Mouse (Mus musculus) effector memory CD4-positive, alpha-beta T cell, adult 5 months (primary cell): ENCODE data around the gene Vmn1r227. TPM values are rescaled to one million over a fixed set of nuclear protein-coding genes. Genes with fewer than 3 reads are reported as not detected.

Experiments
- polyA plus RNA-seq: library from polyadenylated mRNA; unstranded; fragments of 100-300 nt; shearing (Covaris generic); gene quantifications from one replicate; pipeline ENCODE4 v1.2.1, GENCODE M21; 2017

The Vmn1r227 gene
- polyA plus RNA-seq = not detected

GRCm38 (mm10) chr17:20729543-20729942 is at the start of gene Vmn1r227:
Gene Vmn1r227, plus strand, starts transcription at chr17:20729843.

GRCm38 (mm10) chr17:20682543-20682942 is 47.1 kb upstream of the Vmn1r227 start, which contains the start of gene Vmn1r226:
Gene Vmn1r226, plus strand, starts transcription at chr17:20682843.

GRCm38 (mm10) chr17:20786057-20786456 is 56.4 kb downstream of the Vmn1r227 start, which contains the start of gene Vmn1r228:
Gene Vmn1r228, minus strand, starts transcription at chr17:20786157.

Other genes with a start within 250 kb of the Vmn1r227 start
- gene Vmn2r108, start 248.5 kb upstream of the Vmn1r227 start, polyA plus RNA-seq = not detected
- gene Vmn1r225, start 231.7 kb upstream of the Vmn1r227 start, polyA plus RNA-seq = not detected
- gene Vmn2r109, start 165.1 kb upstream of the Vmn1r227 start, polyA plus RNA-seq = not detected
- gene Vmn2r110, start 133.4 kb upstream of the Vmn1r227 start, polyA plus RNA-seq = 0.05 TPM
- gene Fpr-rs3, start 105.0 kb upstream of the Vmn1r227 start, polyA plus RNA-seq = 0.36 TPM
- not detected for gene Vmn1r226, start 47.0 kb upstream of the Vmn1r227 start, polyA plus RNA-seq
- not detected for gene Vmn1r228, start 56.3 kb downstream of the Vmn1r227 start, polyA plus RNA-seq
- 0.04 TPM for gene Vmn1r229, start 81.7 kb downstream of the Vmn1r227 start, polyA plus RNA-seq
- not detected for gene Vmn1r230, start 110.6 kb downstream of the Vmn1r227 start, polyA plus RNA-seq
- not detected for gene Vmn1r231, start 175.2 kb downstream of the Vmn1r227 start, polyA plus RNA-seq
- gene Vmn1r232, start 189.9 kb downstream of the Vmn1r227 start, polyA plus RNA-seq = not detected
- 288 TPM for gene Ppp2r1a, start 215.5 kb downstream of the Vmn1r227 start, polyA plus RNA-seq